Mouse (Mus musculus) kidney, adult 2 months (tissue): ENCODE measurements around the gene Ap5s1.

ENCODE experiments used
- CTCF ChIP-seq: fragments of 200-500 bp; conservative IDR thresholded peaks from 2 replicates; pipeline ENCODE4 v1.5.1; 2011; ENCODE audit warnings: low read depth, mild to moderate bottlenecking, control low read depth, low read length, moderate library complexity, mixed read lengths; ENCODE audit not compliant: insufficient read depth, insufficient read length
- POLR2A ChIP-seq: fragments of 200-500 bp; IDR thresholded peaks from one replicate; pipeline ENCODE4 v1.6.1; 2011; ENCODE audit warnings: low read depth, low read length, control low read depth

- TF ChIP-seq POLR2A: no peak
- TF ChIP-seq CTCF: no peak
These were observed 53.8 kb downstream of the Ap5s1 start for GRCm38 (mm10) chr2:131260544-131261307.
